Mouse (Mus musculus): ENCODE data around the gene Rps21.

Rps21 gene

DNA sequence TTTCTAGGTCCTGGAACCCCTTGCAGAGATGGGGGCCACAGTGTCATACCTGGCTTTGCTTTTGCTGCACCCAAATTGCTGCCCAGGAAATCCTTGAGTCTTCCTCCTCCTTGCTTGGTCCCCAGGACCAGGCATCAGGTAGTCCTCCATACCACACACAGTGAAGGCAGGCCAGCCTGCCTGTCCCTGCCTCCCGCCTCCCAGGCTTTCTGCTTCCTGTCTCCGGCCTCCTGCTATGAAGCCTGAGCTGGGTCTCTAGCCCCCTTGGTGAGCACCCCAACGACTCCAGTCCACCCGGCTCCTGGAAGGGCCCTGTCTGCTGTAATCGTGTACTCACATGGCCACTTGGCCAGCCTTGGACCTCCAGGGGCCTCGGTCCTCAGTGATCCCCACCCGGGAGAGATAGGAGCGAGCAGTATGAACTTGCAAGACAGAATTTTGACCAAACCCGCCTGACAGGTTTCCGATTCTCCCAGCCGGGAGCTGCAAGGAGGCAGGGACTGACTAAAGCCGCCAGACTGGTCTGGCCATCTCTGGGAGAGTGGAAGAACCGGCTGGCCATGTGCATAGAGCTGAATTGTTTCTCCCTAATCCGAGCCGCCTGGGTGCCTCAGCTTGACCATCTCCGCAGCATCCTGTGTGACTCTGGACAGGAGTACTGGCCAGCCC is 32.4 kb downstream of the Rps21 start, which contains the start of gene Rbbp8nl:
Gene Rbbp8nl, minus strand, starts transcription at position 440 of the 669 bp plus-strand sequence.
- in situ Hi-C loops (cut with MboI, MseI): loop anchor here (5.0 kb wide), 1 partner anchor 38 kb away; no protein-coding TSS in a partner anchor

GRCm38 (mm10) chr2:180290503-180290902 is 33.3 kb downstream of the Rps21 start:
- in situ Hi-C loops (cut with MboI, MseI): no loop called here

- in situ Hi-C loops (cut with MboI, MseI): no loop called here
Measured at GRCm38 (mm10) chr2:180291566-180291965, 34.4 kb downstream of the Rps21 start.

DNA sequence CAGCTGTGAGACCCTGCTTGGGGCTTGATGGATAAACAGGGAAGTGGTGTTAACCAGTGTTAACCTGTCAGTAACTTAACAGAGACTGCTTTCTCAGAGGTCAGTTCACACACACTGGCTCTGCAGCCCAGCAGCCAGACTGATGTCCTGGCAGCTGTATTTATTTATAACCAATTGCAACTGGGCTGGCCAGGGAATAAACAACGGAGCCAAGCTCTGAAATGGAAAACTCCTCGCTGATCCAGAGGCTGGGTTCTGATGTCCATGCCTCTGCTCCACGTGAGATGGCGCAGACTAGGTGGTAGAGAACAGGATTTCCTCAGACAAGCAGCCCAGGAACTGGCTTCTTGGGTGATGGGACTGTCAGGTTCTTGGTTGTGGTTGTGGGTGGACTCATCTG is 34.8 kb downstream of the Rps21 start:
- in situ Hi-C loops (cut with MboI, MseI): no loop called here

- in situ Hi-C loops (cut with MboI, MseI): no loop called here
Measured at GRCm38 (mm10) chr2:180292906-180293305, 35.7 kb downstream of the Rps21 start.

DNA sequence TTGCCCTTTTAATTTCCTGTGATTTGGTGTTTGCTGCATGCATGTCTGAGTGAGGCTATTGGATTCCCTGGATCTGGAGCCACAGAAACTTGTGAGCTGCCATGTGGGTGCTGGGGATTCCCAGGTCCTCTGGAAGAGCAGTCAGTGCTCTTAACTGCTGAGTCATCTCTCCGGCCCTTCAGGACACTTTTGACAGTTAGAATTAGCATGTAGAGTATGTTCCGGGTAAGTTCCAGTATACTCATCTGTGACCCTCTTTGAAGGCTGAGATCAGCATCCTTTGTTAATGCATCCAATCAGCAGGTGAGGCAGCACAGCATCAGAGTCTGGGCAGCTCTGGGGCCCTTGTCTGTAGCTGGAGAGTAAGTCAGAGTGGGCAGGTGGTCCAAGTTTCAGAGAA is 43.1 kb downstream of the Rps21 start:
- in situ Hi-C loops (cut with MboI, MseI): no loop called here

- in situ Hi-C loops (cut with MboI, MseI): no loop called here
Measured at GRCm38 (mm10) chr2:180300771-180301170, 43.6 kb downstream of the Rps21 start.

DNA sequence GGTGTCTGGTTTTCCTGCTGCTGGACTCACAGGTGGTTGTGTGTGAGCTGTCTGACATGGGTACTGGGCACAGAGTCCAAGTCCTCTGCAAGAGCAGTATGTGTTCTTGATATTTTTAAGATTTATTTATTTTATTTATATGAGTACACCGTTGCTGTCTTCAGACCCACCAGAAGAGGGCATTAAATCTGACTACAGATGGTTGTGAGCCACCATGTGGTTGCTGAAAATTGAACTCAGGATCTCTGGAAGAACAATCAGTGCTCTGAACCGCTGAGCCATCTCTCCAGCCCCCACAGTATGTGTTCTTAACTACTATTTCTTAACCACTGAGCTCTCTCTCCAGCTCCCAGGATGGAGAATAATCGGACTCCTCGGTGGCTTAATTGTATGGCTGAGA is 45.0 kb downstream of the Rps21 start:
- in situ Hi-C loops (cut with MboI, MseI): no loop called here

GRCm38 (mm10) chr2:180303468-180303867 is 46.3 kb downstream of the Rps21 start:
- in situ Hi-C loops (cut with MboI, MseI): no loop called here

DNA sequence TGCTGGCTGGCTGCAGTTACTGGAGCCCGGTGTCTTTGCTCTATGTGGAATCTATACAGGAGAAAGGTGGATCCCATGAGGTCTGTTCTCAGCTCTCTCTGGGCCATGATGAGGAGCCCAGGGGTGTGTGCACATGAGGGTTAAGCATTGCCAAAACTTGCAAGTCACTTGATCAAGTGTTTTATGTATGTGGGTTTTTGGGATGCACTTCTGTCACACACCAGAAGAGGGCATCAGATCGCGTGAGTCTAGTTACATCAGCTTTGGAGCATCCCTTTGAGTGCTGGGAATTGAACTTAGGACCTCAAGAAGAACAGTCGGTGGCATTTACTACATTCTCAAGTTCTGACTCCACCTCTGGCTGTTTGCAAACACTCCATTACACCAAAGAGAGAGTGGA is 47.4 kb downstream of the Rps21 start:
- in situ Hi-C loops (cut with MboI, MseI): no loop called here

GRCm38 (mm10) chr2:180305490-180305889 is 48.3 kb downstream of the Rps21 start:
- in situ Hi-C loops (cut with MboI, MseI): no loop called here

- in situ Hi-C loops (cut with MboI, MseI): no loop called here
Measured at GRCm38 (mm10) chr2:180306009-180306408, 48.8 kb downstream of the Rps21 start.

DNA sequence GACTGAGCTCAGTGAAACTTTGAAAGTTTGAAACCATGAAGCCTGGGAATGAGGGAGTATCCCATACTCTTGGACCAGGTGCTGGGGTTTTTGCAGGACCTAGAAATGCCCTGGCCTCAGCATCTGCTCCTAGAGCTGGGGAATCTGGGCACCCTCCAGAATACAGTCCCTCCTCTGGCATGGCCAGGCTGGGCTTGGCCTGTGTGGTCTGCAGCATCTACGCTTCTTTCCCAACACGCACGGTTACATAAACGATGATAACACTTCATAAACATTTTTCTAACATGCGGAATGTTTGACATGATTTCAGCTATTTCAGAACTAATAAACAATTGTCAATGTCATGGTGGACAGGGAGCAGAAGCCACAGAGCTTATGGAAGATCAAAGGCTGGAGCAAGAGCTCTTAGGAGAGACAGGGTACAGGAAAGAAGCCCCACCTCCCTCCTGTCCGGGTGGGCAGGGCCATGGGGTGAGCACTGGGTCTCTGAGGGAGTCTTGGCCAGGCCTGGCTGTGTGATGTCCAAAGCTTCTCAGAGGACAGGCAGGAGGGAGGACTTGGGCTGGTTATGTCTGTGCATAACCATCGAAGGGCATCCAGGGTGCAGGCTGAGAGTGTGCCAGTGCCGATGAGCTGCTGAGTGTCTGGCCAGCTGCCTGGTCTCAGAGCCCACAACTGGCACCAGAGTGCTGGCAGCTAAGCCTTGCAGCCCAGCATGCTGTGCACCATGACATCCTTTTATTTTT is 49.4 kb downstream of the Rps21 start:
- in situ Hi-C loops (cut with MboI, MseI): no loop called here

GRCm38 (mm10) chr2:180307680-180308079 is 50.5 kb downstream of the Rps21 start:
- in situ Hi-C loops (cut with MboI, MseI): no loop called here

Data from T-helper 2 cell (primary cell).